Mouse (Mus musculus): Measurements from ENCODE around the gene Gpr83. TPM values are rescaled to one million over a fixed set of nuclear protein-coding genes. Genes with fewer than 3 reads are reported as not detected.

The Gpr83 gene
- total RNA-seq (2014; rRNA removed) (not detected in 2 replicates), polyA plus RNA-seq (2012; rRNA removed) (not detected in 2 replicates)

- DNase-seq (ENCODE audit: extremely low read depth, low read depth, low spot score) = no peak
- TF ChIP-seq CTCF (IDR thresholded peaks at IDR 0.05; ENCODE audit: low read depth, low read length) (no peak), POLR2A (IDR thresholded peaks at IDR 0.05; ENCODE audit: extremely low read depth, insufficient read depth, low read length) (no peak)
- H3K4me3 ChIP-seq (ENCODE audit: insufficient read depth, low read depth, low read length) = no peak within 1 kb of the TSS
- H3K36me3 ChIP-seq (ENCODE audit: control insufficient read depth, insufficient read depth, low read length) = no peaks in the 10 kb centered on the region
- H3K27ac ChIP-seq (replicated peaks; ENCODE audit: insufficient read depth, low read depth, low read length) = no peak within 1 kb of the TSS
- H3K4me1 ChIP-seq (ENCODE audit: control insufficient read depth, insufficient read depth, low read length) = no peaks in the 10 kb centered on the region
- WGBS = 3% methylated on average over 45 of the region's 47 CpGs
- 0 out of 2 replicates have a peak, but pooled peaks cover 8% of the 10 kb centered on the region for H3K27me3 ChIP-seq (ENCODE audit: control insufficient read depth, insufficient read depth, low read length)
- no peaks in the 10 kb centered on the region for H3K79me2 ChIP-seq (ENCODE audit: control insufficient read depth, insufficient read depth, low read length)
- no peak within 1 kb of the TSS for H3K9ac ChIP-seq (ENCODE audit: low read depth, low read length)
Measured at GRCm38 (mm10) chr9:14859868-14860639, at the start of gene Gpr83. Gene Gpr83 (plus strand): TSS chr9:14860210.

GRCm38 (mm10) chr9:14821396-14821795 is 38.6 kb upstream of the Gpr83 start:
- Histone ChIP-seq H3K79me2 (ENCODE audit: control insufficient read depth, insufficient read depth, low read length) (no peaks in the 10 kb centered on the region), H3K4me3 (ENCODE audit: insufficient read depth, low read depth, low read length) (no peak overlapping the region), H3K27ac (replicated peaks; ENCODE audit: insufficient read depth, low read depth, low read length) (no peak overlapping the region), H3K36me3 (ENCODE audit: control insufficient read depth, insufficient read depth, low read length) (peaks cover 44% of the 10 kb centered on the region), H3K9ac (ENCODE audit: low read depth, low read length) (no peak overlapping the region), H3K27me3 (ENCODE audit: control insufficient read depth, insufficient read depth, low read length) (no peaks in the 10 kb centered on the region), H3K4me1 (ENCODE audit: control insufficient read depth, insufficient read depth, low read length) (no peaks in the 10 kb centered on the region)
- DNase-seq (ENCODE audit: extremely low read depth, low read depth, low spot score) = no peak
- TF ChIP-seq CTCF (IDR thresholded peaks at IDR 0.05; ENCODE audit: low read depth, low read length) (no peak), POLR2A (IDR thresholded peaks at IDR 0.05; ENCODE audit: extremely low read depth, insufficient read depth, low read length) (no peak)

GRCm38 (mm10) chr9:14824840-14825239 is 35.2 kb upstream of the Gpr83 start:
- Histone ChIP-seq H3K9ac (ENCODE audit: low read depth, low read length) (no peak overlapping the region), H3K36me3 (ENCODE audit: control insufficient read depth, insufficient read depth, low read length) (peaks cover 25% of the 10 kb centered on the region), H3K27ac (replicated peaks; ENCODE audit: insufficient read depth, low read depth, low read length) (no peak overlapping the region), H3K4me3 (ENCODE audit: insufficient read depth, low read depth, low read length) (no peak overlapping the region), H3K27me3 (ENCODE audit: control insufficient read depth, insufficient read depth, low read length) (no peaks in the 10 kb centered on the region), H3K79me2 (ENCODE audit: control insufficient read depth, insufficient read depth, low read length) (no peaks in the 10 kb centered on the region), H3K4me1 (ENCODE audit: control insufficient read depth, insufficient read depth, low read length) (no peaks in the 10 kb centered on the region)
- TF ChIP-seq POLR2A (IDR thresholded peaks at IDR 0.05; ENCODE audit: extremely low read depth, insufficient read depth, low read length) = no peak
- no peak for TF ChIP-seq CTCF (IDR thresholded peaks at IDR 0.05; ENCODE audit: low read depth, low read length)
- WGBS = 95% methylated on average over 5 of the region's 5 CpGs
- DNase-seq (ENCODE audit: extremely low read depth, low read depth, low spot score) = no peak

DNA sequence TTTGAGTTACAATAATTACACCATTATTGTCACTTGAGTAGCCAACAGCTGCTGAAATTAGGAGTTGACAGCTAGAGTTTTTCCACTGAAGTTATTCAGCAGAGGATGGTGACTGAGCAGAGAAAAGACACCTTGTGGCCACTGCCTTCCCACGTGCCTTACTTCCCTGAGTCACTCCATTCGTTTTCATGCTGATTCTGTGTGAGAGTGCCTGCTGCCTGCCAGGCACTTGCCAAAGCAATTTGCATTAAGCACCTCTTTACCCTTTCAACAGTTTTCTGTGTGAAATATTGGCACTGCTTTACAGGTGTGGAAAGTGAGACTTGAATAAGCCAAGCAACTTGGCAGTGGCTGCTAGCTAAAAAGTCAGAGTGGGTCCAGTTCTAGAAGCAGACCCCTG is 32.1 kb upstream of the Gpr83 start:
- no peak for DNase-seq (ENCODE audit: extremely low read depth, low read depth, low spot score)
- H3K4me1 ChIP-seq (ENCODE audit: control insufficient read depth, insufficient read depth, low read length) = no peaks in the 10 kb centered on the region
- no peak overlapping the region for H3K4me3 ChIP-seq (ENCODE audit: insufficient read depth, low read depth, low read length)
- H3K36me3 ChIP-seq (ENCODE audit: control insufficient read depth, insufficient read depth, low read length) = peaks cover 21% of the 10 kb centered on the region
- H3K79me2 ChIP-seq (ENCODE audit: control insufficient read depth, insufficient read depth, low read length) = no peaks in the 10 kb centered on the region
- H3K9ac ChIP-seq (ENCODE audit: low read depth, low read length) = no peak overlapping the region
- 86% methylated on average over 2 of the region's 2 CpGs for WGBS
- no peaks in the 10 kb centered on the region for H3K27me3 ChIP-seq (ENCODE audit: control insufficient read depth, insufficient read depth, low read length)
- no peak for TF ChIP-seq CTCF (IDR thresholded peaks at IDR 0.05; ENCODE audit: low read depth, low read length)
- TF ChIP-seq POLR2A (IDR thresholded peaks at IDR 0.05; ENCODE audit: extremely low read depth, insufficient read depth, low read length) = no peak
- no peak overlapping the region for H3K27ac ChIP-seq (replicated peaks; ENCODE audit: insufficient read depth, low read depth, low read length)

GRCm38 (mm10) chr9:14832046-14832445 is 28.0 kb upstream of the Gpr83 start:
- Histone ChIP-seq H3K36me3 (ENCODE audit: control insufficient read depth, insufficient read depth, low read length) (peaks cover 24% of the 10 kb centered on the region), H3K27ac (replicated peaks; ENCODE audit: insufficient read depth, low read depth, low read length) (no peak overlapping the region), H3K4me3 (ENCODE audit: insufficient read depth, low read depth, low read length) (no peak overlapping the region), H3K4me1 (ENCODE audit: control insufficient read depth, insufficient read depth, low read length) (no peaks in the 10 kb centered on the region), H3K9ac (ENCODE audit: low read depth, low read length) (no peak overlapping the region), H3K79me2 (ENCODE audit: control insufficient read depth, insufficient read depth, low read length) (no peaks in the 10 kb centered on the region), H3K27me3 (ENCODE audit: control insufficient read depth, insufficient read depth, low read length) (no peaks in the 10 kb centered on the region)
- 87% methylated on average over 5 of the region's 5 CpGs for WGBS
- no peak for DNase-seq (ENCODE audit: extremely low read depth, low read depth, low spot score)
- TF ChIP-seq CTCF (IDR thresholded peaks at IDR 0.05; ENCODE audit: low read depth, low read length) = peak; percentile 22; the same call in 1 of the 2 replicates
- no peak for TF ChIP-seq POLR2A (IDR thresholded peaks at IDR 0.05; ENCODE audit: extremely low read depth, insufficient read depth, low read length)

Measured in liver, adult 2 months (tissue).